Mouse (Mus musculus): ENCODE results near the gene Lgsn. TPM values are rescaled to one million over a fixed set of nuclear protein-coding genes. Genes with fewer than 3 reads are reported as not detected.

Gene Lgsn
- polyA plus RNA-seq, 1 experiment = not detected

DNA sequence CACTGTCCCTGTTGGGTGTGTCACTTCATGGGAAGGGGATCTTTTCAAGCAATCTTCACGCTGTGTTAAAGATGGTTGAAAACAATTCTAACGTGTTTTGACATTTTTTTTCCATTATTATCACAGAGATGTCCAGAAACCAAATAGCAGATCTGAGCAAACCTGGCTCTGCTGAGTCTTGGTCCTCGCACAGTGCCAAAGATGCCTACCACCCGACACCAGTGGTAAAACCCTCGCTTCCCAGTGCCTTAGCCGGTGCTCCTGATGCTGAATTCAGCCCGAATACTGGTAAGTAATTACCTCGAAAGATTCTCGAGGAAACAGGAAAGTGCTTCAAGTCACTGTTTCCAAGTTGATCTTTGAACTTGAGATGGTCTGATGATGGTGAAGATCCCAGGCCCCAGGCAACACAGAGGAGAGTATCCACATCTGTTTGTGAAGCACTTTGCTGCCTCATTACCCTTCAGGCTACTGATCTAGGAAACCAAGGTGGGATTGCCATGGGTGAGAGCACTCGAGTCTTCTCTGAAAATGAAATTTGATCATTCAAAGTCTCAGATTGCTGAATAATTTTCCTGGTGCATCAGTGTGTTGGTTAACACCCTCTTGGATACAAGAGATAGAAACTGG is 14.2 kb downstream of the Lgsn start:
- H3K27ac ChIP-seq (ENCODE audit: insufficient read depth, low read depth, low read length) = no peak overlapping the region
- WGBS = 36% methylated on average over 10 of the region's 10 CpGs

DNA sequence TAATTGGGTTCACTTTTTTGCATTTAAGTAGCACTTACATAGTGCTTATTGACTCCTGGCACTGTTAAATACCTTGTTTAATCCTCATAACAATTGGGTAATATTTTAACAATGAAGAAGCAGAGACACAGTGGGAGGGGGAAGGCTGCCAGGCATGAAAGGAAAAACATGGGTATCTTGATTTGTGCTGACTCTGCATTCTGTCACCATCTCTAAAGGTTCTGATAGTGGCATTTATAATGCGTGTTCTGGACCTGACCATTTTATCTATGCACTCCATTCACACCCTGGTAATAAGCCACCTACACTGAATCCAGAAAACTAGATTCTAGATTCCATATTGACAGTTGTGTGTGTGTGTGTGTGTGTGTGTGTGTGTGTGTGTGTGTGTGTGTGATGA is 19.4 kb downstream of the Lgsn start:
- Histone ChIP-seq H3K4me1 (ENCODE audit: control insufficient read depth, insufficient read depth, low read length) (no peaks in the 10 kb centered on the region), H3K36me3 (ENCODE audit: control insufficient read depth, insufficient read depth, low read length) (no peaks in the 10 kb centered on the region), H3K27ac (ENCODE audit: insufficient read depth, low read depth, low read length) (no peak overlapping the region), H3K4me3 (ENCODE audit: insufficient read depth, low read depth, low read length) (no peak overlapping the region), H3K27me3 (replicated peaks; ENCODE audit: control insufficient read depth, insufficient read depth, low read length) (no peaks in the 10 kb centered on the region)
- no peak for DNase-seq
- WGBS = 77% methylated on average over 1 of the region's 1 CpGs
- TF ChIP-seq CTCF (conservative IDR thresholded peaks at IDR 0.05; ENCODE audit: insufficient read depth, insufficient read length, low read depth, low read length) (no peak), POLR2A (IDR thresholded peaks at IDR 0.05; ENCODE audit: low read depth, low read length) (no peak)

More for the DNA sequence above, 14.2 kb downstream of the Lgsn start:
- Histone ChIP-seq H3K4me3 (ENCODE audit: insufficient read depth, low read depth, low read length) (no peak overlapping the region), H3K36me3 (ENCODE audit: control insufficient read depth, insufficient read depth, low read length) (no peaks in the 10 kb centered on the region), H3K4me1 (ENCODE audit: control insufficient read depth, insufficient read depth, low read length) (no peaks in the 10 kb centered on the region), H3K27me3 (replicated peaks; ENCODE audit: control insufficient read depth, insufficient read depth, low read length) (no peaks in the 10 kb centered on the region)
- TF ChIP-seq POLR2A (IDR thresholded peaks at IDR 0.05; ENCODE audit: low read depth, low read length) (no peak), CTCF (conservative IDR thresholded peaks at IDR 0.05; ENCODE audit: insufficient read depth, insufficient read length, low read depth, low read length) (no peak)
- no peak for DNase-seq

DNA sequence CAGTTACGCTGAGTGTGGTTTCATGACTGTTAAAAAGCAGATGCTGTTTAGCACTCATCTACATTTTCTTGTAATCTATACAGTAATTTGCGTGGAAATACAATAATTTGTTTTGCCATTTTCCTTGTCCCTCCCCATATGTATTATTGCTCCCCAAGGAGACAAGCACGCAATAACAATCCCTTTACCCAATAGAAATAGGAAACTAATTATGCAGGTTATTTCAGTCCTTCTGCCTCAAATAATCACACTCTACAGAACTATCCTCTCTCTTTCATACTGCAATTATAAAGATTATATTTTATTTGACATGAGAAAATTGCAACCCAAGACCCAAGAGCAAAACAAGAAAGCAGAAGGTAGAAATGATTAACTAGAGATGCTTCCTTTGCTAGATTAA is 20.8 kb downstream of the Lgsn start:
- WGBS = 92% methylated on average over 3 of the region's 3 CpGs
- Histone ChIP-seq H3K27me3 (replicated peaks; ENCODE audit: control insufficient read depth, insufficient read depth, low read length) (no peaks in the 10 kb centered on the region), H3K36me3 (ENCODE audit: control insufficient read depth, insufficient read depth, low read length) (no peaks in the 10 kb centered on the region), H3K4me3 (ENCODE audit: insufficient read depth, low read depth, low read length) (no peak overlapping the region), H3K27ac (ENCODE audit: insufficient read depth, low read depth, low read length) (no peak overlapping the region), H3K4me1 (ENCODE audit: control insufficient read depth, insufficient read depth, low read length) (no peaks in the 10 kb centered on the region)
- TF ChIP-seq CTCF (conservative IDR thresholded peaks at IDR 0.05; ENCODE audit: insufficient read depth, insufficient read length, low read depth, low read length) = no peak
- TF ChIP-seq POLR2A (IDR thresholded peaks at IDR 0.05; ENCODE audit: low read depth, low read length) = no peak
- DNase-seq = no peak

DNA sequence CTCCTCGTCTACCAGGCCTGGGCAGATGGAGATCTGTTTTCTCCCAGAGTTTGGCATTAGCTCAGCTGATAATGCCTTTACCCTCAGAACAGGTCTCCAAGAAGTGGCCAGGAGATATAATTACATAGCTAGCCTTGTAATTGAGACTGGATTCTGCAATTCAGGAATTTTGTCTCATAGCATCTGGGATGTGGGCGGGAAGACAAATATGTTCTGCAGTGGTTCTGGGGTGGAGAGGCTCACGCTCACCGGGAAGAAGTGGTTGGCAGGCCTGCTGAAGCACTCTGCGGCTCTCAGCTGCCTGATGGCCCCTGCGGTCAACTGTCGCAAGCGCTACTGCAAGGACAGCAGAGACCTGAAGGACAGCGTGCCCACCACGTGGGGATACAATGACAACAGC is 27.6 kb downstream of the Lgsn start:
- WGBS = 86% methylated on average over 10 of the region's 10 CpGs
- no peak overlapping the region for H3K27ac ChIP-seq (ENCODE audit: insufficient read depth, low read depth, low read length)
- DNase-seq = no peak
- H3K4me3 ChIP-seq (ENCODE audit: insufficient read depth, low read depth, low read length) = no peak overlapping the region
- no peak for TF ChIP-seq POLR2A (IDR thresholded peaks at IDR 0.05; ENCODE audit: low read depth, low read length)
- no peak for TF ChIP-seq CTCF (conservative IDR thresholded peaks at IDR 0.05; ENCODE audit: insufficient read depth, insufficient read length, low read depth, low read length)
- no peaks in the 10 kb centered on the region for H3K27me3 ChIP-seq (replicated peaks; ENCODE audit: control insufficient read depth, insufficient read depth, low read length)
- no peaks in the 10 kb centered on the region for H3K36me3 ChIP-seq (ENCODE audit: control insufficient read depth, insufficient read depth, low read length)
- H3K4me1 ChIP-seq (ENCODE audit: control insufficient read depth, insufficient read depth, low read length) = no peaks in the 10 kb centered on the region

DNA sequence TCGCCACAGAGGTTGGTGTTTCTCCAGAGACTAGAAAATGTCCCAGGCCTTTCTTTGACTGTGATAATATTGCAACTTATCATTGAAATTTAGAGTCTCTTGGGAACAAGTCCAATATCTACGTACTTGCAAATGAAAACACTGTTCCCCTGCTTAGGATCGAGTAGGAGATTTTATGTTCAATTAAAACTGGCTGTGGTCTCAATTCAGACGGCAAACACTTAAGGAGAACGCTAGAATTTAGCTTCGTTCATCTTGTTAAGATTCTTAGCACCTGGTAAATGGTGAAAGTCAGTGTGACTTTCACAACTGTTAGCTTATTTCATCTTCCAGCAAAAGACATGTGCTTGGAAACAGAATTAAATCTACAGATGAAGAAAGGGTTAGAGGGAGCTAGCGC is 29.1 kb downstream of the Lgsn start:
- WGBS = 79% methylated on average over 7 of the region's 7 CpGs
- TF ChIP-seq CTCF (conservative IDR thresholded peaks at IDR 0.05; ENCODE audit: insufficient read depth, insufficient read length, low read depth, low read length) = no peak
- DNase-seq = no peak
- H3K4me3 ChIP-seq (ENCODE audit: insufficient read depth, low read depth, low read length) = no peak overlapping the region
- H3K36me3 ChIP-seq (ENCODE audit: control insufficient read depth, insufficient read depth, low read length) = no peaks in the 10 kb centered on the region
- H3K4me1 ChIP-seq (ENCODE audit: control insufficient read depth, insufficient read depth, low read length) = no peaks in the 10 kb centered on the region
- H3K27me3 ChIP-seq (replicated peaks; ENCODE audit: control insufficient read depth, insufficient read depth, low read length) = no peaks in the 10 kb centered on the region
- H3K27ac ChIP-seq (ENCODE audit: insufficient read depth, low read depth, low read length) = no peak overlapping the region

DNA sequence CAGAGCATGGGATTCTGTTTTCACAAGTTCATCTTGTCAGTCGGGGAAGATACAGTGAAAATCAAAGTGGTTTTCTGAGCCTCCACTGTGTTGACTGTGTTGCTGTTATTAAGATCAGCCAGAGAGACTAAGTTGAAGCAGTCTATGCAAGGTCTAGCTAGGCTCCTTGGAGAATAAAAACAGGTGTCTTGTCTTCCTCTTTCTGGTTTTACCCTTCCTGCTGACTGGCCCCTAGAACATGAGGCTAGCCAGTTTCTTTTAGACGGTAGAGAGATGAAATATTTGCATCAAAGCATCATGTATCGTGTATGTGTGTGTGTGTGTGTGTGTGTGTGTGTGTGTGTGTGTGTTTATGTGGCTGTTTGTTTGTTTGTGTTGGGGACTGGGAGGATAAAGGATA is 29.6 kb downstream of the Lgsn start:
- Histone ChIP-seq H3K27me3 (replicated peaks; ENCODE audit: control insufficient read depth, insufficient read depth, low read length) (no peaks in the 10 kb centered on the region), H3K4me3 (ENCODE audit: insufficient read depth, low read depth, low read length) (no peak overlapping the region), H3K36me3 (ENCODE audit: control insufficient read depth, insufficient read depth, low read length) (no peaks in the 10 kb centered on the region), H3K4me1 (ENCODE audit: control insufficient read depth, insufficient read depth, low read length) (no peaks in the 10 kb centered on the region), H3K27ac (ENCODE audit: insufficient read depth, low read depth, low read length) (no peak overlapping the region)
- no peak for TF ChIP-seq CTCF (conservative IDR thresholded peaks at IDR 0.05; ENCODE audit: insufficient read depth, insufficient read length, low read depth, low read length)
- TF ChIP-seq POLR2A (IDR thresholded peaks at IDR 0.05; ENCODE audit: low read depth, low read length) = no peak
- DNase-seq = no peak
- WGBS = 76% methylated on average over 3 of the region's 3 CpGs

DNA sequence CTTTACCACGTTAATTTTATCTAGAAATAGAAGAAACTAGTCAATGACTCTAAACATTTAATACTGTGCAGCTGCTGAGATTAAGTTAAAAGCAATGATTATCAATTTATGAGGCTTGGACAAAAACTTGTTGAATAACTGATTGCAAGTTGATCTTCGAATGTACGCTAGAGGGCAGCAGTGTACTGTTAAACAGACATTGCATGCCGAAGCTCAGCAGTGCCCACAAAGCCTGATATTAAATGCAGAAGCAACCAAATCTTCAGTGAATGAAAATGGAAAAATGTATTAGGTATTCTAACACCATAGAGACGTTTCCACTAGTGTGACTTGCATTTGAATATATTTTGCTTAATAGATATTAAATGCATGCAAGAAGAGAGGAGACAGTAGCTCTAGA is 33.9 kb downstream of the Lgsn start:
- H3K27ac ChIP-seq (ENCODE audit: insufficient read depth, low read depth, low read length) = no peak overlapping the region
- no peaks in the 10 kb centered on the region for H3K27me3 ChIP-seq (replicated peaks; ENCODE audit: control insufficient read depth, insufficient read depth, low read length)
- no peak overlapping the region for H3K4me3 ChIP-seq (ENCODE audit: insufficient read depth, low read depth, low read length)
- no peak for TF ChIP-seq POLR2A (IDR thresholded peaks at IDR 0.05; ENCODE audit: low read depth, low read length)
- TF ChIP-seq CTCF (conservative IDR thresholded peaks at IDR 0.05; ENCODE audit: insufficient read depth, insufficient read length, low read depth, low read length) = peak; percentile 67
- no peaks in the 10 kb centered on the region for H3K4me1 ChIP-seq (ENCODE audit: control insufficient read depth, insufficient read depth, low read length)
- peak; percentile 60 for DNase-seq
- 1% methylated on average over 5 of the region's 5 CpGs for WGBS
- H3K36me3 ChIP-seq (ENCODE audit: control insufficient read depth, insufficient read depth, low read length) = no peaks in the 10 kb centered on the region
